Mouse (Mus musculus): ENCODE data around the gene Met.

DNA sequence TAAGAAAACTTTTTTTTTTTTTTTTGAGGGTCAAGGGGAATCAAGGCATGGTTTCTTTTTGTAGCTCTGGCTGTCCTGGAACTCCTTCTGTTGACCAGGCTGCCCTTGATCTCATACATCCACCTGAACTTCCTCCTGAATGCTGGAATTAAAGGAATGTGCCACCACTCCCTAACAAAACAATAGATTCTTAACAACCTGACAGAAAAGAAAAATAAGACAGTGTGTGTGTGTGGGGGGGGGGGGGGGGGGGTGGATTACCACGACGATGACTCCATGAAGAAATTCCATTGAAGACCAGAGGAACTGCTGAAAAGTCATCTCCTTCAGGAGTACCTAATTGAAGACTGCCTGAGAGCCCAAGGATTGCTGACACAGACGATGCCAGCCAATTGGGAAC is 157.8 kb downstream of the Met start:
- TF ChIP-seq CTCF (IDR thresholded peaks at IDR 0.05; ENCODE audit: low read depth) (no peak), EP300 (IDR thresholded peaks at IDR 0.05; ENCODE audit: low read depth) (no peak)
